Mouse (Mus musculus) 3134 (cell line): Measurements from ENCODE around the gene Fkbp4.

ENCODE experiments used
- DNase-seq: peaks from one replicate; pipeline ENCODE4 v3.0.0-alpha.2; 2011; ENCODE audit warnings: low spot score; ENCODE audit not compliant: insufficient read length; ENCODE audit errors: extremely low read depth

The Fkbp4 gene

GRCm38 (mm10) chr6:128438317-128438870 lies at the start of gene Fkbp4:
Gene Fkbp4, minus strand, starts transcription at chr6:128438677.
- peak; percentile 95 for DNase-seq

DNA sequence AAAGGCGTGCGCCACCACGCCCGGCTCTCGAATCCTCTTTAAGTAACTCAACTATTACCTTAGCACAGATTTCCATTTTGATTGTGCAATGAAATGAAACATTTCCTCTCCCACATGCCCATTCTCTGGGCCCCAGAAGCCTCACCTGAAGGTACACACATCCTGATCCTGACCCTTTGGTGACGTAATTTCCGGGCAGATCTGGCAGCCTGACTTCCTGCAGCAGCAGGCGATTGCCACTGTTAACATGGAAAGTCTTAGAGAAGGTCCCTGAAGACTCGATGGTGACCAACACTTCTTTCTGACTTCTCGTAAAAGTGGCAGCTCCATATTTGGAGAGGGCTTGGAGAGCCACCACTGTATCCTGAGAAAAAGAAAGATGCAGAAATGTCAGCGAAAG lies 49.3 kb upstream of the Fkbp4 start:
- DNase-seq, result no peak

- DNase-seq, result peak; percentile 73
Observed at GRCm38 (mm10) chr6:128479463-128480454, 41.3 kb upstream of the Fkbp4 start.

- DNase-seq, result no peak
Observed at GRCm38 (mm10) chr6:128477495-128477894, 39.0 kb upstream of the Fkbp4 start.

GRCm38 (mm10) chr6:128474112-128474511 lies 35.6 kb upstream of the Fkbp4 start:
- DNase-seq, result no peak

GRCm38 (mm10) chr6:128469451-128469850 lies 31.0 kb upstream of the Fkbp4 start:
- DNase-seq, result no peak

DNA sequence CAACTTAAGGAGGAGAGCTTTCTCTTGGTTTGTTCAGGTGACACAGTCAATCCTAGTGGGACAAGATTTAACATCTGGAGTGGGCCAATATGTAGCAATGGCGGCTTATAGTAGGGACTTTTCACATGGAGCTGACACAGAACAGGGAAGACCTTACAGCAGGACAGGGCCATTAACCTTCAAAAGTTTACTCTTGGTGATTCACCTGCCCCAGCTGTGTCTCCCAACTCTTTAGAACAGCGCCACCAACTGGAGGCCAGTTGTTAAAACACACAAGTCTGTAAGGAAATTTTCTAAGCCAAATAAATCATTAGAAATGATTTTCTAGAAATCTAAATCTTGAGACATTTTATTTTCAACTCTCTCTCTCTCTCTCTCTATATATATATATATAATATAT lies 28.8 kb upstream of the Fkbp4 start:
- DNase-seq, result no peak

- no peak for DNase-seq
Observed at GRCm38 (mm10) chr6:128466563-128466962, 28.1 kb upstream of the Fkbp4 start.

- no peak for DNase-seq
Observed at GRCm38 (mm10) chr6:128466043-128466442, 27.6 kb upstream of the Fkbp4 start.

DNA sequence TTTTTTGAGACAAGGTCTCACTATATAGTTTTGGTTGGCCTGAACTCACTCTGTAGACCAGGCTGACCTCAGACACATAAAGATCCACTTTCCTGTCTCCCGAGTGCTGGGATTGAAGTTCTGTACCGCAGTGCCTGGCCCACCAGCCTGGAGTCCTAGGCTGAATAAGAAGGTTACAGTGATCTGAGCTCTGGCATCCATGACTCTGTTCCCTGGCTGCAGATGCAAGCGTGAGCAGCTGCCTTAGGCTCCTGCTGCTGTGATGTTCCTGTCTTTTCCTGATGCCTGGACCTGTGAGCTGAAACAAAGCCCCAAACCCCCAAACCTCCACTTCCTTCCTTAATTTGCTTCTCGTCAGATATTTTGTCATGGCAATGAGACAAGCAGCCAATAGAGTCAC lies 26.5 kb upstream of the Fkbp4 start:
- no peak for DNase-seq

- no peak for DNase-seq
Observed at GRCm38 (mm10) chr6:128461606-128462005, 23.1 kb upstream of the Fkbp4 start.

DNA sequence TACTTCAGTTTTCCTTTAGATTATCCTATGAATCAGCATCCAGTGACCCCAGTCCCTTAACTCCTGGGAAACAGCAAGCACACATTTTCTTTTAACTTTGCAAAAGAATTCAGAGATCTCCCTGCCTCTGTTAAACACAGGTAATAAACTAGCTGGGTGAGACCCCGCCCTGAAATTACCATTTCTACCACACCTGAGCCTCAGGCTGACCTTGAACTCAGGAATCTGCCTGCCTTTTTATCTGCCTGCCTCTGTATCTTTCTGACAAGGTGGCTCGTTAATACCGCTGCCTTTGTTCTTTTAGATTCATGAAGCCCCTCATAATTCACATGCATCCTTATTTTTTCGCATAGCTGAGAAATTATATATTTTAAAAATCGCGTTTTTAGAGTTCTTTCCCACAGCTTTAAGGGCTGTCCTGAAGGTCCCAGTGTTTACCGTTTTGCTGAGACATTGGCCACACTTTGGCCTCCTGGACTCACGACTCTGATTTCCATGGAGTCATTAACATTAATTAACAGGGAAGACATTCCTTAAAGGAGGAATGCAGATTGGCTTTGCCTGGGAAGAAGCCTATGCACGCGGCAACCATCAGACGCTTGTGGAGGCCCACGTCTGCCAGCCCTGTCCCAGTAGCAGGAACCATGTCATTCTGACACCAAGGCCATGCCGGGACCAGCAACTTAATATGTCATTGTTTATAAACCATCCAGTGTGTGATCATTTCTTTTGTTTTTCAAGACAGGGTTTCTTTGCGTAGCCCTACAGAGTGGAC lies 22.4 kb upstream of the Fkbp4 start:
- DNase-seq, result no peak

- no peak for DNase-seq
Observed at GRCm38 (mm10) chr6:128460321-128460720, 21.8 kb upstream of the Fkbp4 start.

DNA sequence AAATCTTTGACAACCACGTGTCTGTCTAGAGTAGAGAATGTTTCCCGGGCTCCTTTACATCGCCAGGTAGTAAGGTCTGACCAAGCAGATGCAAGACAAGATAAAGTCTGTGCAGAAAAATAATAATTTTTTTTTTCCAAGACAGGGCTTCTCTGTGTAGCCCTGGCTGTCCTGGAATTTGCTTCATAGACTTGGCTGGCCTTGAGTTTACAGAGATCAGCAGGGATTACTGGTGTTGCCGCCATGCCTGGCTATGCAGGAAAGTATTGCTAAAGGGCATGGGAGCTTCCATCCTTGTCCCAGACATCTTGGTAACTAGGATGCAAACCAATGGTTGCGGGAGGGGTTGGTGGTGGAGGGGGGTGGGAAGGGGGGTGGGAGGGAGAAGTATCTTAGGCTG lies 18.7 kb upstream of the Fkbp4 start:
- DNase-seq, result no peak

DNA sequence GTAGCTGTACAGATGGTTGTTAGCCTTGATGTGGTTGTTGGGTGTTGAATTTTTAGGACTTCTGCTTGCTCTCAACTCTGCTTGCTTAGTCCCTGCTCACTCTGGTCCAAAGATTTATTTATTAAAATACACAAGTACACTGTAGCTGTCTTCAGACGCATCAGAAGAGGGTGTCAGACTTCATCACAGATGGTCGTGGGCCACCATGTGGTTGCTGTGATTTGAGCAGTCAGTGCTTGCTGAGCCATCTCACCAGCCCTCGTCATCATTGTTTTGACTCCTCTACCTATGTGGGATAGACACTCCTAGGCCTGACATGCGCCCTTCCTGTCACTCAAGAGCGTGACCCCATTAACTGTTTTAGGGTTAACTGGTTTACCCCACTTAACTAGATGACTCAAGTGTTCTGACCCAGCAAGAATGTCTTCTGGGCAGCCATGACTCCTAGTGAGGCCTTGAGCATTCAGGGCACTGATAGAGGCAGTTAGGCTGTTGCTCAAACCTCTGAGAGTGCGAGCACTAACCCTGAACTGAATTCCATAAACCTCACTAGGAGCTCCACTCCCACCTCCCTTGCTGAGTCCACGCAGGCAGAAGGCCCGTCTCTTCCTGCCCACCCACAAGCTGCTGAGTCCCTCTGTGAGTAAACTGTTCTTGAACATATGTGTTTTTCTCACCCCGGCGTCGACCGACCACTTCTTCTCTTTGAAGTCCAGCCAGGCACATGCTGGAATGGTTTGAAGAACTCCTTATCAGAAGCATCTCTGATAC lies 17.5 kb upstream of the Fkbp4 start:
- no peak for DNase-seq

GRCm38 (mm10) chr6:128447063-128447462 lies 8.6 kb upstream of the Fkbp4 start:
- DNase-seq, result no peak

- no peak for DNase-seq
Observed at GRCm38 (mm10) chr6:128445761-128446535, 7.5 kb upstream of the Fkbp4 start.

- DNase-seq, result no peak
Observed at GRCm38 (mm10) chr6:128440238-128440637, 1.8 kb upstream of the Fkbp4 start.

DNA sequence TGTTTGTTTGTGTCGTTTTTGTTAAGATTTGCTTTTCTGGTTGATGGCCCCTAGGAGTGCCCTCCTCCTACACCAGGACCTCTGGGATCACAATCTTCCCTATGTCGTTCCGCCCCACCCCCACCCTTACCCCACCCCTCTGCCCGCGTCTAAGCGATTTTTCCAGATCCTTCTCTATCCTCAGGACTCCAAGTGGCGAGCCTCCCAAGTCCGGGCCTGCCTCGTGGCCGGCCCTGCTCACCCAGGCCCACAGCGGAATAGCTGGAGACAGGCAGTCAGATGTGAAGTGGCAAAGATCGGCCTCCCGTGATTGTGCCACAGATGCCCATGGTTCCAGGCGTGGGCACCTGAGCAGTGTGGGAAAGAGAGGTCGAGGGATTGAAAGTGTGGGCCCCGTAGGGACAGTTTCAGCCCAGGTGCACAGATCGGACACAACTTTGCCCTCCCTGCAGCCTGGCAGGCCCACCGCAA lies 429 bp upstream of the Fkbp4 start:
- no peak for DNase-seq
